ENCODE assay signal across 7 mouse cellular contexts in genomic region chrX:136172118-136172551, GRCm38 (mm10). TPM values are rescaled to one million over a fixed set of nuclear protein-coding genes. Genes with fewer than 3 reads are reported as not detected.
DNase-seq lines count a peak whose midpoint lies in the region; ATAC-seq and TF ChIP-seq lines count a peak whose summit lies in the region.

Tceal8 (minus strand) TSS chrX:136172342.

- peak; percentile 14; the same call in 1 of the 2 replicates for TF ChIP-seq CTCF in intestine, postnatal 0 days (IDR thresholded peaks at IDR 0.05; ENCODE audit: low read depth)

- H3K4me2 ChIP-seq in embryonic facial prominence, embryonic 11.5 days (ENCODE audit: low read depth, low read length): peak within 1 kb of the TSS; percentile 37
- peak within 1 kb of the TSS; percentile 68 for H3K4me2 ChIP-seq in intestine, postnatal 0 days (replicated peaks; ENCODE audit: low read depth)

- H3K36me3 ChIP-seq in embryonic facial prominence, embryonic 11.5 days (replicated peaks; ENCODE audit: control insufficient read depth, insufficient read depth, low read depth, low read length): no peaks in the 10 kb centered on the region
- no peaks in the 10 kb centered on the region for H3K36me3 ChIP-seq in intestine, postnatal 0 days (ENCODE audit: control insufficient read depth, insufficient read depth)
- peaks cover 10% of the 10 kb centered on the region; the same call in 1 of the 2 replicates for H3K36me3 ChIP-seq in midbrain, embryonic 10.5 days

- peak within 1 kb of the TSS; percentile 66 for H3K27ac ChIP-seq in embryonic facial prominence, embryonic 11.5 days (replicated peaks; ENCODE audit: low read depth, low read length)
- peak within 1 kb of the TSS; percentile 82 for H3K27ac ChIP-seq in intestine, postnatal 0 days (ENCODE audit: low read depth, low read length)
- H3K27ac ChIP-seq in midbrain, embryonic 10.5 days (replicated peaks): peak within 1 kb of the TSS; percentile 89

- H3K9me3 ChIP-seq in embryonic facial prominence, embryonic 11.5 days (replicated peaks; ENCODE audit: control insufficient read depth, low read length): no peaks in the 10 kb centered on the region
- no peaks in the 10 kb centered on the region for H3K9me3 ChIP-seq in intestine, postnatal 0 days (ENCODE audit: control insufficient read depth)
- no peaks in the 10 kb centered on the region for H3K9me3 ChIP-seq in midbrain, embryonic 10.5 days (replicated peaks)

- no peaks in the 10 kb centered on the region for H3K27me3 ChIP-seq in embryonic facial prominence, embryonic 11.5 days (ENCODE audit: control insufficient read depth, insufficient read depth, low read length)
- H3K27me3 ChIP-seq in intestine, postnatal 0 days (replicated peaks; ENCODE audit: control insufficient read depth, insufficient read depth, low read length): no peaks in the 10 kb centered on the region
- peaks cover 60% of the 10 kb centered on the region for H3K27me3 ChIP-seq in midbrain, embryonic 10.5 days (ENCODE audit: low read depth, poor library complexity, severe bottlenecking)

- no peaks in the 10 kb centered on the region for H3K4me1 ChIP-seq in embryonic facial prominence, embryonic 11.5 days (ENCODE audit: control insufficient read depth, insufficient read depth, low read length)
- no peaks in the 10 kb centered on the region for H3K4me1 ChIP-seq in intestine, postnatal 0 days (replicated peaks; ENCODE audit: control insufficient read depth, insufficient read depth, low read length)
- peaks cover 6% of the 10 kb centered on the region; the same call in 1 of the 2 replicates for H3K4me1 ChIP-seq in midbrain, embryonic 10.5 days

- ATAC-seq in embryonic facial prominence, embryonic 11.5 days (replicated peaks; ENCODE audit: insufficient number of reproducible peaks, low FRiP score, low TSS enrichment, low read depth): peak; percentile 93
- peak; percentile 95 for ATAC-seq in intestine, postnatal 0 days

- peak within 1 kb of the TSS; percentile 52 for H3K4me3 ChIP-seq in embryonic facial prominence, embryonic 11.5 days (ENCODE audit: low read depth, low read length)
- peak within 1 kb of the TSS; percentile 57 for H3K4me3 ChIP-seq in intestine, postnatal 0 days (ENCODE audit: low read depth, low read length)
- H3K4me3 ChIP-seq in midbrain, embryonic 10.5 days: peak within 1 kb of the TSS; percentile 65

- peak; percentile 80 to 86 for DNase-seq in adrenal gland, postnatal 36 days
- DNase-seq in embryonic facial prominence, embryonic 11.5 days (ENCODE audit: low spot score): peak; percentile 90
- DNase-seq in gonadal fat pad, adult 2 months (ENCODE audit: low read depth): no peak
- DNase-seq in left cerebral cortex, postnatal 36 days (ENCODE audit: low spot score in 2 of 2): peak; percentile 56 to 67
- DNase-seq in midbrain, embryonic 10.5 days (ENCODE audit: low spot score): peak; percentile 79
- DNase-seq in skeletal muscle tissue, adult 2 months (ENCODE audit: low read depth, low spot score): peak; percentile 81

- intact Hi-C loops in left cerebral cortex, postnatal 36 days (cut with DNase I): loop anchor here (5.0 kb wide), 1 partner anchor 140 kb away; the partner anchor contains the start of gene Arxes1

- H3K9ac ChIP-seq in embryonic facial prominence, embryonic 11.5 days (replicated peaks; ENCODE audit: low read length): peak within 1 kb of the TSS; percentile 75
- H3K9ac ChIP-seq in intestine, postnatal 0 days (ENCODE audit: low read depth, low read length): peak within 1 kb of the TSS; percentile 60

- 12% methylated on average over 10 of the region's 10 CpGs for WGBS in embryonic facial prominence, embryonic 11.5 days
- 21% methylated on average over 10 of the region's 10 CpGs for WGBS in intestine, postnatal 0 days
- WGBS in midbrain, embryonic 10.5 days: 21% methylated on average over 10 of the region's 10 CpGs

RNA-seq across cellular contexts. Expression of gene Tceal8, which starts in this region (rescaled TPM):
- 10 to 100 TPM; 53.8 to 56.6 TPM for total RNA-seq in adrenal gland, postnatal 36 days (2021)
- polyA plus RNA-seq in embryonic facial prominence, embryonic 11.5 days (2014; fragmentation: Nextera tagmentation; extraction: Ambion mirVana): 268 and 299 TPM in 2 replicates
- polyA plus RNA-seq in gonadal fat pad, adult 2 months (2012; rRNA removed): 19.2 and 29.3 TPM in 2 replicates
- 239 and 262 TPM in 2 replicates for polyA plus RNA-seq in intestine, postnatal 0 days (2015; fragmentation: Nextera tagmentation; extraction: Ambion mirVana)
- total RNA-seq in left cerebral cortex, postnatal 36 days (2021): 10 to 100 TPM; 32.9 to 40.4 TPM
- 178 and 192 TPM in 2 replicates for polyA plus RNA-seq in midbrain, embryonic 10.5 days (2016; fragmentation: Nextera tagmentation; extraction: Ambion mirVana)
